Mouse (Mus musculus): ENCODE measurements around the gene Agpat1.

The Agpat1 gene

GRCm38 (mm10) chr17:34585877-34586771 lies 17.9 kb upstream of the Agpat1 start:
- DNase-seq (ENCODE audit: low spot score in 2 of 2) = no peak

- DNase-seq (ENCODE audit: low spot score in 2 of 2) = peak; percentile 89 to 92
These were observed 17.2 kb upstream of the Agpat1 start for GRCm38 (mm10) chr17:34586796-34587422.

GRCm38 (mm10) chr17:34587423-34587811 lies 16.6 kb upstream of the Agpat1 start:
- DNase-seq (ENCODE audit: low spot score in 2 of 2) = peak; percentile 94 to 99

- no peak for DNase-seq (ENCODE audit: low spot score in 2 of 2)
These were observed 16.2 kb upstream of the Agpat1 start for GRCm38 (mm10) chr17:34587814-34588213.

GRCm38 (mm10) chr17:34588767-34589166 lies 15.3 kb upstream of the Agpat1 start:
- DNase-seq (ENCODE audit: low spot score in 2 of 2) = no peak

- no peak for DNase-seq (ENCODE audit: low spot score in 2 of 2)
These were observed 14.9 kb upstream of the Agpat1 start for GRCm38 (mm10) chr17:34589206-34589605.

GRCm38 (mm10) chr17:34589681-34590101 lies 14.4 kb upstream of the Agpat1 start, which contains the start of gene Gpsm3:
TSS of gene Gpsm3 (plus strand) at chr17:34589806.
- DNase-seq (ENCODE audit: low spot score in 2 of 2) = no peak

- DNase-seq (ENCODE audit: low spot score in 2 of 2) = no peak
These were observed 13.7 kb upstream of the Agpat1 start for GRCm38 (mm10) chr17:34590154-34590987.

- no peak for DNase-seq (ENCODE audit: low spot score in 2 of 2)
These were observed 12.8 kb upstream of the Agpat1 start, which contains the start of gene Pbx2 for GRCm38 (mm10) chr17:34591029-34591993. TSS of gene Pbx2 (plus strand) at chr17:34591266.

- peak; percentile 73 for DNase-seq (ENCODE audit: low spot score in 2 of 2)
These were observed 12.1 kb upstream of the Agpat1 start for GRCm38 (mm10) chr17:34591994-34592375.

- no peak for DNase-seq (ENCODE audit: low spot score in 2 of 2)
These were observed 11.2 kb upstream of the Agpat1 start for GRCm38 (mm10) chr17:34592581-34593549.

GRCm38 (mm10) chr17:34593752-34594525 lies 10.1 kb upstream of the Agpat1 start:
- DNase-seq (ENCODE audit: low spot score in 2 of 2) = no peak

GRCm38 (mm10) chr17:34596098-34596497 lies 8.0 kb upstream of the Agpat1 start:
- DNase-seq (ENCODE audit: low spot score in 2 of 2) = no peak

- no peak for DNase-seq (ENCODE audit: low spot score in 2 of 2)
These were observed 6.4 kb upstream of the Agpat1 start, which contains the start of gene Ager for GRCm38 (mm10) chr17:34597566-34598095. TSS of gene Ager (plus strand) at chr17:34597862.

GRCm38 (mm10) chr17:34599891-34600290 lies 4.2 kb upstream of the Agpat1 start:
- no peak for DNase-seq (ENCODE audit: low spot score in 2 of 2)

- no peak for DNase-seq (ENCODE audit: low spot score in 2 of 2)
These were observed 2.3 kb upstream of the Agpat1 start for GRCm38 (mm10) chr17:34601796-34602195.

- peak; percentile 99 to 100 for DNase-seq (ENCODE audit: low spot score in 2 of 2)
These were observed 544 bp upstream of the Agpat1 start, which contains the start of gene Rnf5 for GRCm38 (mm10) chr17:34603375-34604060. TSS of gene Rnf5 (minus strand) at chr17:34603690.
